Mouse (Mus musculus): Measurements from ENCODE around the gene Rpl36-ps4. TPM values are rescaled to one million over a fixed set of nuclear protein-coding genes. Genes with fewer than 3 reads are reported as not detected.

Rpl36-ps4 gene
- total and polyA plus RNA-seq, 2 experiments from 2014 or later: not detected

- no peak for ATAC-seq (ENCODE audit: low FRiP score)
- no peak for TF ChIP-seq CTCF (IDR thresholded peaks at IDR 0.05)
- 61% methylated on average over 6 of the region's 6 CpGs for WGBS
Observed at GRCm38 (mm10) chr17:87897175-87897574, 23.6 kb upstream of the Rpl36-ps4 start.

GRCm38 (mm10) chr17:87900677-87901076 lies 20.1 kb upstream of the Rpl36-ps4 start:
- no peak for TF ChIP-seq CTCF (IDR thresholded peaks at IDR 0.05)
- Histone ChIP-seq H3K4me1 (ENCODE audit: insufficient read depth, low read length) (no peaks in the 10 kb centered on the region), H3K4me2 (ENCODE audit: low read depth, low read length, poor library complexity, severe bottlenecking) (no peak overlapping the region), H3K27ac (ENCODE audit: low read depth, low read length) (no peak overlapping the region), H3K9me3 (ENCODE audit: low read length) (no peaks in the 10 kb centered on the region), H3K27me3 (ENCODE audit: insufficient read depth, low read length) (no peaks in the 10 kb centered on the region), H3K36me3 (ENCODE audit: insufficient read depth, low read length) (no peaks in the 10 kb centered on the region), H3K9ac (replicated peaks; ENCODE audit: low read length, poor library complexity, severe bottlenecking) (no peak overlapping the region), H3K4me3 (ENCODE audit: low read depth, low read length) (no peak overlapping the region)
- DNase-seq (ENCODE audit: low spot score) (no peak), ATAC-seq (ENCODE audit: low FRiP score) (peak; percentile 47; the same call in 1 of the 2 replicates)
- WGBS: 48% methylated on average over 4 of the region's 4 CpGs

More at GRCm38 (mm10) chr17:87897175-87897574, 23.6 kb upstream of the Rpl36-ps4 start:
- H3K4me3 ChIP-seq (ENCODE audit: low read depth, low read length): no peak overlapping the region
- H3K4me1 ChIP-seq (ENCODE audit: insufficient read depth, low read length): no peaks in the 10 kb centered on the region
- no peaks in the 10 kb centered on the region for H3K27me3 ChIP-seq (ENCODE audit: insufficient read depth, low read length)
- no peaks in the 10 kb centered on the region for H3K36me3 ChIP-seq (ENCODE audit: insufficient read depth, low read length)
- no peaks in the 10 kb centered on the region for H3K9me3 ChIP-seq (ENCODE audit: low read length)
- H3K9ac ChIP-seq (replicated peaks; ENCODE audit: low read length, poor library complexity, severe bottlenecking): no peak overlapping the region
- H3K4me2 ChIP-seq (ENCODE audit: low read depth, low read length, poor library complexity, severe bottlenecking): no peak overlapping the region
- H3K27ac ChIP-seq (ENCODE audit: low read depth, low read length): no peak overlapping the region
- no peak for DNase-seq (ENCODE audit: low spot score)

GRCm38 (mm10) chr17:87901163-87901562 lies 19.6 kb upstream of the Rpl36-ps4 start:
- TF ChIP-seq CTCF (IDR thresholded peaks at IDR 0.05): no peak
- Histone ChIP-seq H3K4me1 (ENCODE audit: insufficient read depth, low read length) (no peaks in the 10 kb centered on the region), H3K36me3 (ENCODE audit: insufficient read depth, low read length) (no peaks in the 10 kb centered on the region), H3K27me3 (ENCODE audit: insufficient read depth, low read length) (no peaks in the 10 kb centered on the region), H3K27ac (ENCODE audit: low read depth, low read length) (no peak overlapping the region), H3K4me3 (ENCODE audit: low read depth, low read length) (no peak overlapping the region), H3K9ac (replicated peaks; ENCODE audit: low read length, poor library complexity, severe bottlenecking) (no peak overlapping the region), H3K9me3 (ENCODE audit: low read length) (no peaks in the 10 kb centered on the region), H3K4me2 (ENCODE audit: low read depth, low read length, poor library complexity, severe bottlenecking) (no peak overlapping the region)
- DNase-seq (ENCODE audit: low spot score) (no peak), ATAC-seq (ENCODE audit: low FRiP score) (no peak)
- WGBS: 27% methylated on average over 7 of the region's 7 CpGs

- no peaks in the 10 kb centered on the region for H3K36me3 ChIP-seq (ENCODE audit: insufficient read depth, low read length)
- no peak overlapping the region for H3K4me2 ChIP-seq (ENCODE audit: low read depth, low read length, poor library complexity, severe bottlenecking)
- H3K27me3 ChIP-seq (ENCODE audit: insufficient read depth, low read length): no peaks in the 10 kb centered on the region
- TF ChIP-seq CTCF (IDR thresholded peaks at IDR 0.05): no peak
- ATAC-seq (ENCODE audit: low FRiP score): no peak; the same call in 1 of the 2 replicates
- no peak overlapping the region for H3K4me3 ChIP-seq (ENCODE audit: low read depth, low read length)
- H3K4me1 ChIP-seq (ENCODE audit: insufficient read depth, low read length): no peaks in the 10 kb centered on the region
- WGBS: 10% methylated on average over 6 of the region's 6 CpGs
- H3K9ac ChIP-seq (replicated peaks; ENCODE audit: low read length, poor library complexity, severe bottlenecking): no peak overlapping the region
- peak overlapping the region; percentile 43; the same call in 1 of the 2 replicates for H3K27ac ChIP-seq (ENCODE audit: low read depth, low read length)
- DNase-seq (ENCODE audit: low spot score): peak; percentile 37
- no peaks in the 10 kb centered on the region for H3K9me3 ChIP-seq (ENCODE audit: low read length)
Observed at GRCm38 (mm10) chr17:87903213-87903612, 17.6 kb upstream of the Rpl36-ps4 start.

- peak overlapping the region; percentile 43; the same call in 1 of the 2 replicates for H3K27ac ChIP-seq (ENCODE audit: low read depth, low read length)
- no peaks in the 10 kb centered on the region for H3K4me1 ChIP-seq (ENCODE audit: insufficient read depth, low read length)
- no peak for TF ChIP-seq CTCF (IDR thresholded peaks at IDR 0.05)
- H3K27me3 ChIP-seq (ENCODE audit: insufficient read depth, low read length): no peaks in the 10 kb centered on the region
- H3K4me3 ChIP-seq (ENCODE audit: low read depth, low read length): no peak overlapping the region
- ATAC-seq (ENCODE audit: low FRiP score) (no peak), DNase-seq (ENCODE audit: low spot score) (no peak)
- no peak overlapping the region for H3K9ac ChIP-seq (replicated peaks; ENCODE audit: low read length, poor library complexity, severe bottlenecking)
- H3K9me3 ChIP-seq (ENCODE audit: low read length): no peaks in the 10 kb centered on the region
- H3K4me2 ChIP-seq (ENCODE audit: low read depth, low read length, poor library complexity, severe bottlenecking): no peak overlapping the region
- H3K36me3 ChIP-seq (ENCODE audit: insufficient read depth, low read length): no peaks in the 10 kb centered on the region
- WGBS: 82% methylated on average over 8 of the region's 8 CpGs
Observed at GRCm38 (mm10) chr17:87903725-87904124, 17.1 kb upstream of the Rpl36-ps4 start.

GRCm38 (mm10) chr17:87915386-87915785 lies 5.4 kb upstream of the Rpl36-ps4 start:
- no peak for ATAC-seq (ENCODE audit: low FRiP score)
- no peak overlapping the region for H3K27ac ChIP-seq (ENCODE audit: low read depth, low read length)
- no peak for DNase-seq (ENCODE audit: low spot score)
- no peak overlapping the region for H3K4me3 ChIP-seq (ENCODE audit: low read depth, low read length)
- H3K36me3 ChIP-seq (ENCODE audit: insufficient read depth, low read length): no peaks in the 10 kb centered on the region
- no peaks in the 10 kb centered on the region for H3K4me1 ChIP-seq (ENCODE audit: insufficient read depth, low read length)
- WGBS: 94% methylated on average over 3 of the region's 3 CpGs
- H3K9ac ChIP-seq (replicated peaks; ENCODE audit: low read length, poor library complexity, severe bottlenecking): no peak overlapping the region
- H3K4me2 ChIP-seq (ENCODE audit: low read depth, low read length, poor library complexity, severe bottlenecking): no peak overlapping the region
- H3K27me3 ChIP-seq (ENCODE audit: insufficient read depth, low read length): no peaks in the 10 kb centered on the region
- no peaks in the 10 kb centered on the region for H3K9me3 ChIP-seq (ENCODE audit: low read length)
- no peak for TF ChIP-seq CTCF (IDR thresholded peaks at IDR 0.05)

Data from midbrain, postnatal 0 days (tissue).